Mouse (Mus musculus) limb, embryonic 15.5 days (tissue): ENCODE data around the gene Btbd10. TPM values are rescaled to one million over a fixed set of nuclear protein-coding genes. Genes with fewer than 3 reads are reported as not detected.

Source experiments
- ATAC-seq: fragments of 200-750 bp; cut with Nextera tagmentation; 2 replicates; pipeline ENCODE4 v1.8.0; 2017; ENCODE audit warnings: low read depth, moderate TSS enrichment; ENCODE audit not compliant: insufficient number of reproducible peaks, low FRiP score, low TSS enrichment
- H3K27ac ChIP-seq: fragments of 300-500 bp; sonication (generic); 2 replicates; pipeline ENCODE4 v1.5.1; 2015; ENCODE audit warnings: moderate library complexity, mild to moderate bottlenecking, inconsistent platforms
- H3K27me3 ChIP-seq: fragments of 300-500 bp; sonication (generic); 2 replicates; pipeline ENCODE4 v1.6.1; 2015; ENCODE audit warnings: inconsistent platforms
- H3K36me3 ChIP-seq: fragments of 300-500 bp; sonication (generic); 2 replicates; pipeline ENCODE4 v1.6.1; 2015; ENCODE audit warnings: inconsistent platforms
- H3K4me1 ChIP-seq: fragments of 300-500 bp; sonication (generic); 2 replicates; pipeline ENCODE4 v1.6.1; 2015; ENCODE audit warnings: inconsistent platforms
- H3K4me2 ChIP-seq: fragments of 300-500 bp; sonication (generic); 2 replicates; pipeline ENCODE4 v1.6.1; 2015; ENCODE audit warnings: mild to moderate bottlenecking, inconsistent platforms
- H3K4me3 ChIP-seq: fragments of 300-500 bp; sonication (generic); 2 replicates; pipeline ENCODE4 v1.5.1; 2015; ENCODE audit warnings: mild to moderate bottlenecking, inconsistent platforms
- H3K9ac ChIP-seq: fragments of 300-500 bp; sonication (generic); 2 replicates; pipeline ENCODE4 v1.6.1; 2015; ENCODE audit warnings: inconsistent platforms
- H3K9me3 ChIP-seq: fragments of 300-500 bp; sonication (generic); 2 replicates; pipeline ENCODE4 v1.6.1; 2016; ENCODE audit warnings: inconsistent platforms
- WGBS: fragments of 180-500 bp; shearing (Covaris S2); methylation state at CpG from one replicate; pipeline ENCODE4 v1.1.7; 2015; 5-methylcytosine and 5-hydroxymethylcytosine counted together
- polyA plus RNA-seq: library from polyadenylated mRNA; unstranded; fragments of >200 nt; fragmentation: Nextera tagmentation; extraction: Ambion mirVana; gene quantifications from 2 replicates; pipeline ENCODE4 v1.2.1, GENCODE M21; 2015

Btbd10 gene
- polyA plus RNA-seq: 27.9 TPM in 2 replicates

DNA sequence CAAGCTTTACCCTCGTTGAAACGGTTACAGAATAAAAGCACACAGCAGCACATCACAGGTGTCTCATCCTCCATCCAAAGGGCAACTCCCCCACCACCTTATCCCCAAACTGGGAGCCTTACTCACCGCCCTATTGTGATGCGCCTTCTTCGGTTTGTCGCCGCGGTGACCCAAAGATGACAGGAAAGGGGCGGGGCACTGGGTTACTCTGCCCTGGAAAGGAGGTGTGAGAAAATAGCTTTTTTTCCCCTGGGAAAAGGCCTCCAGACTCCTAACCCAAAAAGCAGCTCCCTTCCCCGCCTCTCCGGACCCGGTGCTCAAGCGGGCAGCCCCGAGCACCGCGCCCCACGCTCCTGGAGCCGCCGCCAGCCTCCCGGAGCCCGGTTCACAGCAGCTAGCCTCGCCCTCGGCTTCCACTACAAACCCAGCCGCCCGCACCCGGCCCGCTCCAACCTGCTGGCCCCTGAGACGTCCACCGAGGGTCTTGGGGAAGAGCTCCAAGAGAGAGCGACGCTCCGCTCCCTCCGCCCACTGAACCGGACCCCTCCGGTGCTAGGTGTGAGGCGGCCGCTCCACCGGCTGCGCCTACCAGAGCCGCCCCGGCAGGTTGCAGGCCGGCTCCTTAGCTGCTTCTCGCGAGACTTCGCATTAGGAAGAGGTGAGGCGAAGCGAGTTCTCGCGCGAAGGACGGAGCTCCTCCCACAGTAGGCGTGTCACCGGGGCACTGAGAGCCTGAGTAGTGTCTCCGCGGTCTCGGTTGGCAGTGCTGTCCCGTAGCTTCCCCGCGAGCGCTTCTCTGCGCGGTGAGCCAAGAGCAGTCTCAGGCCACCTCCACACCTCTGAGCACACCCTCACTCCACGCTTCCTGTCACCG lies at the start of gene Btbd10:
Btbd10 (minus strand) TSS at position 647 of the 874 bp plus-strand sequence.
- peak within 1 kb of the TSS; percentile 93 for H3K4me3 ChIP-seq
- ATAC-seq: peak; percentile 99
- peak within 1 kb of the TSS; percentile 85 for H3K4me2 ChIP-seq
- peak within 1 kb of the TSS; percentile 85 for H3K9ac ChIP-seq
- H3K9me3 ChIP-seq: no peaks in the 10 kb centered on the region
- peak within 1 kb of the TSS; percentile 89 for H3K27ac ChIP-seq
- WGBS: under 1% methylated on average over 64 of the region's 64 CpGs
- peaks cover 12% of the 10 kb centered on the region for H3K4me1 ChIP-seq
- no peaks in the 10 kb centered on the region for H3K36me3 ChIP-seq
- no peaks in the 10 kb centered on the region for H3K27me3 ChIP-seq

DNA sequence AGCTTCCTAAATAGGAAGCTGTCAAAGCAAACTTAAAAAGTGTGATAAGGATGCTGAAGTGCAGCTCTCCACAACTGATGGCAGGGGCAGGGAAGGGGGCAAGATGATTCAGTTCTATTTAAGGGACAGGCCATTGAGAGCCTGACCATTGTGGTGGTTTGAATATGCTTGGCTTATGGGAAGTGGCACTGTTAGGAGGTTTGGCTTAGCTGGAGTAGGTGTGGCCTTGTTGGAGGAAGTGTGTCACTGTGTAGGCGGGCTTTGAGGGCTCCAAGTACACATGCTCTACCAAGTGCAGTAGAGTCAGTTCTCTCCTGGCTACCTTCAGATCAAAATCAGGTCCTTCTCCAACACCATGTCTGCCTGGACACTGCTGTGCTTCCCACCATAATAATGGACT lies 47.3 kb upstream of the Btbd10 start:
- H3K4me2 ChIP-seq: no peak overlapping the region
- H3K9ac ChIP-seq: no peak overlapping the region
- H3K27ac ChIP-seq: no peak overlapping the region
- no peak for ATAC-seq
- H3K9me3 ChIP-seq: no peaks in the 10 kb centered on the region
- no peaks in the 10 kb centered on the region for H3K27me3 ChIP-seq
- H3K36me3 ChIP-seq: no peaks in the 10 kb centered on the region
- 88% methylated on average over 1 of the region's 1 CpGs for WGBS
- no peaks in the 10 kb centered on the region for H3K4me1 ChIP-seq
- H3K4me3 ChIP-seq: no peak overlapping the region

DNA sequence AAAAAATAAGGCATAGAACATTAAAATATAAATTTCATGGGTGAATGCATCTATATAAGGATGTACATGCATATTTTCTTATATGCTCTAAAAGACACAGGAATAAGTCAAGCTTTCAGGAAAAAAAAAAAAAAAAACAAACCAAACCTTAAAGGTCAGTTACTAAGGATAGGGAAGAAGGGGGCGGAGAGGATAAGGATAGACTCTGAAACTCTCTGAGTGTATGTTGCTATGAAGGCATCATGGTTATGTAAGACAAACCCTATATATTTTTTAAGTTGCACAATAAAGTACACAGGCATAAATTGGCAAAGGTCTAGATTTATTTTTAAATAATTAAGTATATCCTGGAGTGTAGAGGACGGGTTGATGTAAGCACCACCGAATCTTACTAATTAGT lies 46.1 kb upstream of the Btbd10 start:
- no peak overlapping the region for H3K4me3 ChIP-seq
- no peak overlapping the region for H3K27ac ChIP-seq
- ATAC-seq: no peak
- no peak overlapping the region for H3K9ac ChIP-seq
- H3K9me3 ChIP-seq: no peaks in the 10 kb centered on the region
- H3K4me1 ChIP-seq: no peaks in the 10 kb centered on the region
- WGBS: 80% methylated on average over 3 of the region's 3 CpGs
- no peaks in the 10 kb centered on the region for H3K27me3 ChIP-seq
- no peak overlapping the region for H3K4me2 ChIP-seq
- H3K36me3 ChIP-seq: no peaks in the 10 kb centered on the region

DNA sequence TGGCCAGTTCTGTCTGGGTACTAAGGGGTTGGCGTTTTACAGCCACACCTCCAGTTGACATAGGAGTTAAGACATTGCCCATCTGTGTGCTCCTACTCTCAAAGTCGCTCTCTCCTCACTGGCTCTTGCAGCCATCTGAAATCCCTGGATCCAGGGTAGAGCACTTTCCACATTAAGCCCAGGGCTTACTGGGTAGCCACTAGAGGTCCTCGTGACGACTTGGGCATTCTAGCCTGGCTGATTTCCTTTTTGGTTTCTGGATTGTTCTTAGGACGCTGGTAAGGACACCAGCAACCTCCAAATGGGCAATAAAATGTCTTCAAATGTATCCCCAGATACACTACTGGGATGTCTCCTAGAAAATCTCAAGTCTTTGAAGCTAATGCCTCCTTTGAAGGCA lies 39.5 kb upstream of the Btbd10 start:
- ATAC-seq: no peak
- Histone ChIP-seq H3K27me3 (no peaks in the 10 kb centered on the region), H3K9ac (no peak overlapping the region), H3K27ac (no peak overlapping the region), H3K4me1 (no peaks in the 10 kb centered on the region), H3K9me3 (no peaks in the 10 kb centered on the region), H3K4me3 (no peak overlapping the region), H3K4me2 (no peak overlapping the region), H3K36me3 (no peaks in the 10 kb centered on the region)
- WGBS: 52% methylated on average over 5 of the region's 5 CpGs

DNA sequence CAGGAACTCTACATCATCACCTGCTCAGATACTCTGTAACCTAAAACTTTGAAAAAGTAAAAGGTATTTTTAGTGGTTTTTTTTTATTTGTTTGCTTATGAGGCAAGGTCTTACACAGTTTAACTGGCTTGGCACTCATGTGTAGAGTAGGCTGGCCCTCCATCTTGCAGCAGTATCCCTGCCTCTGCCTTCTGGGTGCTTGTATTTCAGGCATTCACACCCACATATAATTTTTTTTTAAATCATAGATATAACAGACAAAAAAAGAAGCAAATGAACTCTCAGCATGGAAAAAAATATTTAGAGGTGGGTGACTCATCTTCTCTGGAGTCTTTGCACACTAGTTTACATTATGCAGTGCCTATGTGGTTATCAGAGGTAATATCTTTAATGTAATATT lies 28.9 kb upstream of the Btbd10 start:
- Histone ChIP-seq H3K4me2 (no peak overlapping the region), H3K27ac (no peak overlapping the region), H3K4me3 (no peak overlapping the region), H3K27me3 (no peaks in the 10 kb centered on the region), H3K36me3 (no peaks in the 10 kb centered on the region), H3K9me3 (no peaks in the 10 kb centered on the region), H3K4me1 (no peaks in the 10 kb centered on the region), H3K9ac (no peak overlapping the region)
- no peak for ATAC-seq

- WGBS: 80% methylated on average over 4 of the region's 4 CpGs
- H3K4me3 ChIP-seq: no peak overlapping the region
These were observed 27.5 kb upstream of the Btbd10 start for GRCm38 (mm10) chr7:113396661-113397060.

DNA sequence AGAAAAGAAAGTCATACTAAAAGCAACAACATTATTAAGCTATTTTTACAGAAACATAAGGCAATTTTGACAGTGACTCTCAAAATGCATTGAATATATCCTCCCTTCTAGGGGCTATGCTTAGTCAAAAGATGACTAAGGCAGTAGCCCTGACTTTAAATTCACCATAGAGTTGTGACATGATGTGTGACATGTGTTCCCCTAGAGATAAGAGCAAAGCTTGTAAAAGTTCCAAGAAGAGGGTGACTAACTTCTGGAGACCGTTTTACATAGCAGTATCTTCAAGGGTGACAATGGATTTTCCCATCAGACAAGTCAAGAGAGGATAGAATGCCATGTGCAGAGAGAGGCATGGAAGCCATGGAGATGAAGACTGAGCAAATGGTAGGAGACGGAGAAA lies 22.4 kb upstream of the Btbd10 start:
- ATAC-seq: no peak
- Histone ChIP-seq H3K36me3 (no peaks in the 10 kb centered on the region), H3K9ac (no peak overlapping the region), H3K4me3 (no peak overlapping the region), H3K9me3 (no peaks in the 10 kb centered on the region), H3K4me1 (no peaks in the 10 kb centered on the region), H3K27ac (no peak overlapping the region), H3K4me2 (no peak overlapping the region), H3K27me3 (no peaks in the 10 kb centered on the region)
- 79% methylated on average over 2 of the region's 2 CpGs for WGBS

More at GRCm38 (mm10) chr7:113396661-113397060, 27.5 kb upstream of the Btbd10 start:
- ATAC-seq: no peak
- no peaks in the 10 kb centered on the region for H3K4me1 ChIP-seq
- no peaks in the 10 kb centered on the region for H3K27me3 ChIP-seq
- H3K9ac ChIP-seq: no peak overlapping the region
- H3K27ac ChIP-seq: no peak overlapping the region
- no peak overlapping the region for H3K4me2 ChIP-seq
- H3K9me3 ChIP-seq: no peaks in the 10 kb centered on the region
- H3K36me3 ChIP-seq: no peaks in the 10 kb centered on the region

GRCm38 (mm10) chr7:113388470-113388869 lies 19.3 kb upstream of the Btbd10 start, which contains the start of gene Pth:
TSS of gene Pth (minus strand) at chr7:113388570.
- Histone ChIP-seq H3K27ac (no peak within 1 kb of the TSS), H3K9ac (no peak within 1 kb of the TSS), H3K36me3 (no peaks in the 10 kb centered on the region), H3K9me3 (no peaks in the 10 kb centered on the region), H3K4me1 (no peaks in the 10 kb centered on the region), H3K4me3 (no peak within 1 kb of the TSS), H3K27me3 (no peaks in the 10 kb centered on the region), H3K4me2 (no peak within 1 kb of the TSS)
- no peak for ATAC-seq
- WGBS: 81% methylated on average over 2 of the region's 2 CpGs

DNA sequence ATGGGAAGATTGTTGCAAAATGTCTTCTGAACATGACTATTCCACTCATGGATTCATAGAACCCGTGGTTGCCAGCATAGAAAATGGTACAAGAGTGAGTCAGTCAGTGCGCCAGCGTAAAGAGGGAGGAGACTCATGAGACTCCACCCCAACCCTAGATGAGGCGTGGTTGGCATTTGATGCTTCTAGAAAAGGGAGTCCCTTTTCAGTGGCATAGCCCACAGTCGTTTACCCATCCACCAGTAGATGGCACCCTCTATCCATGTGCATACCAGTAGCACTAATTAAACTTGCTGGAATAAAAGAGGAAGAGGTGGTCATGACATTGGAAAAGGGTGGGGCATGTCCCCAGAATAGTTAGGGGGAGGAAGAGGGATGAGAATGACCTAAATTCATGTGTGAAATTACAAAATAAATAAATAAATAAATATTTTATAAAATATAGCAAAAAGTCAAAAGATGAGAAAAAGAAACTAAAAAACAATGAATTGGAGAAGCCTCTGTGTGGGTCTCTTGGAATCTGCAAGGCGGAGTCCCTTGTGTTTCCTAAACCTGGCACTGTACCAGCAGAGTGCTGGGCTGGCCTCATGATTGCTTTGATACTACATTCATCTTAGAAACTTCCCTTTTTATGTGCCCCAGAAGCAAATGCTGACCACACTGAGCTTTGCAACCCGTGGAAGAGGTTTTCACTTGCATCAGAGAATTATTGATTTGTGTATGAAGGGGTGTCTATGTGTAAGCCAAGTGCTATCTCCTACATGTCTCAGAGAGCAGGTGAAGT lies 8.9 kb upstream of the Btbd10 start:
- H3K27ac ChIP-seq: no peak overlapping the region
- no peaks in the 10 kb centered on the region for H3K4me1 ChIP-seq
- H3K4me2 ChIP-seq: no peak overlapping the region
- H3K36me3 ChIP-seq: no peaks in the 10 kb centered on the region
- H3K9ac ChIP-seq: no peak overlapping the region
- no peak for ATAC-seq
- H3K4me3 ChIP-seq: no peak overlapping the region
- H3K9me3 ChIP-seq: no peaks in the 10 kb centered on the region
- WGBS: 27% methylated on average over 7 of the region's 7 CpGs
- H3K27me3 ChIP-seq: no peaks in the 10 kb centered on the region

DNA sequence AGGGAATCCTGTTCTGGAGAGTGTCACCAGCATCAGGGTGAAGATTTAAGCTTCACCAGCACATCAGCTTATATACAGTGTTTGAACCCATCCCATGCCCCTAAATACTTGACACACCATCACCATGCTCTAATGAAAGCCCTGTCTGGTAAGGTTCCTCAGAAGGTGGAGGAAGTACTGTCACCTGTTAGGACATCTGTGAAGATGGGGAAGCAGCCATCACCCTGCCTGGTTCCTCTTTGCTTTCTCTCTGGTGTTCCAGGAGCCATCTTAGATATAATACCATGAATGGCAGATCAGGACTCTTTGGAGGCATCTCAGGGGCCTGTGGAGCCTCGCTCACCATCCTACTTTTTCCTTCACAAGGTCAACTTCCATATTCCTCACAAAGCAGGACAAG lies 3.5 kb upstream of the Btbd10 start:
- H3K9me3 ChIP-seq: no peaks in the 10 kb centered on the region
- no peak overlapping the region for H3K4me2 ChIP-seq
- no peak overlapping the region for H3K27ac ChIP-seq
- peaks cover 12% of the 10 kb centered on the region for H3K4me1 ChIP-seq
- no peak overlapping the region for H3K4me3 ChIP-seq
- H3K36me3 ChIP-seq: no peaks in the 10 kb centered on the region
- no peaks in the 10 kb centered on the region for H3K27me3 ChIP-seq
- 91% methylated on average over 1 of the region's 1 CpGs for WGBS
- ATAC-seq: no peak
- H3K9ac ChIP-seq: no peak overlapping the region

- Histone ChIP-seq H3K27me3 (no peaks in the 10 kb centered on the region), H3K4me3 (peak overlapping the region; percentile 93)
These were observed 588 bp upstream of the Btbd10 start for GRCm38 (mm10) chr7:113369620-113370340.

More at GRCm38 (mm10) chr7:113369620-113370340, 588 bp upstream of the Btbd10 start:
- ATAC-seq: peak; percentile 68
- H3K4me2 ChIP-seq: peak overlapping the region; percentile 85
- WGBS: under 1% methylated on average over 44 of the region's 44 CpGs
- H3K36me3 ChIP-seq: no peaks in the 10 kb centered on the region
- peak overlapping the region; percentile 89 for H3K27ac ChIP-seq
- peak overlapping the region; percentile 85 for H3K9ac ChIP-seq
- no peaks in the 10 kb centered on the region for H3K9me3 ChIP-seq
- peaks cover 12% of the 10 kb centered on the region for H3K4me1 ChIP-seq
